Mouse (Mus musculus): ENCODE data around the gene Adamts3.

DNA sequence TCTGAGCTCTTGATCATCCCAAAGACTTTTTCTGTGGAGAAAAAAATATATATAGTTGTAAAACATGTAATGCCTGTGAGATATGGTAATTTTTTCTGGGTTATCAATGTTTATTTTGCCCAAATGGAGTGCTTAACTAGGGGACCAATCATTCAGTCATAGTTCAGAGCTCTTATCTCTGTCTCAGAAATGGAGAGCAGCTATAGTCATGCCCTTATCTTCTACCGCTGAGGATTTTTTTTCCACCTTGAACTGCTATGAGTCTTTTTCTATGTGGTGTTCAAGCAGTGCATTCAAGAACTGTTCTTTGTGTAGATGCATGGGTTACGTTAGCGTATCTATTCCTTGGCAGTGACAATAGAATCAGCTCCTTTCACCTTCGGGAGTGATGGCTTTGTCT is 210.2 kb downstream of the Adamts3 start:
- TF ChIP-seq CTCF (IDR thresholded peaks at IDR 0.05; ENCODE audit: borderline replicate concordance, insufficient read depth, low read depth, low read length) (no peak), POLR2A (IDR thresholded peaks at IDR 0.05; ENCODE audit: borderline replicate concordance, insufficient read depth, low read length) (no peak)

Measured in cerebellum, adult 2 months (tissue).